Mouse (Mus musculus): ENCODE results near the gene Acvr2b. TPM values are rescaled to one million over a fixed set of nuclear protein-coding genes. Genes with fewer than 3 reads are reported as not detected.
"Not testable (repeated sequence)": the region's sequence is repeated elsewhere in the genome, so short reads cannot be mapped to it uniquely, and the experiment has no call there.

The Acvr2b gene
- polyA plus RNA-seq, 1 experiment = 5.9 TPM

DNA sequence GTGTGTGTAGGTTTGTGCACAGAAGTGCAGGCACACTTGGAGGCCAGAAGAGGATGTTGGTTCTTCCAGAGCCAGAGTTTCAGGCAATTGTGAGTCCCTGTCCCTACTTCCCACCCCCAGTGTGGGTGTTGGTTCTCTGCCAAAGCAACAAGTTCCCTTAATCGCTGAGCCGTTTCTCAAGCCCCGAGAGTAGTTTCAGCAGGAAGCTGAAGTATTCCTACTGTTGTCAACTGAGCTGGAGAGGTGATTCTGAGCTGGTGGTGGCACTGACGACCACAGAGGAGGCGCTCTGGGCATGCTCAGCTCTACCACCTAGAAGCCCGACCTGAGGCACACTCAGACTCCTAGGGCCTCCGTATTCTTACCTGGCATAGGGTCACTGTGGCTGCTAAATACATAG lies 36.6 kb upstream of the Acvr2b start, which contains the start of gene Slc22a14:
Gene Slc22a14, minus strand, starts transcription at position 270 of the 400 bp plus-strand sequence.
- no peak within 1 kb of the TSS for H3K27ac ChIP-seq (ENCODE audit: insufficient read depth, low read depth, low read length)
- whole genome bisulfite sequencing = 71% methylated on average over 7 of the region's 7 CpGs
- H3K4me3 ChIP-seq (ENCODE audit: low read depth, low read length) = no peak within 1 kb of the TSS
- TF ChIP-seq POLR2A (IDR thresholded peaks at IDR 0.05; ENCODE audit: low read depth, low read length) (no peak), CTCF (IDR thresholded peaks at IDR 0.05; ENCODE audit: extremely low read depth, insufficient read length, insufficient replicate concordance, low read depth, low read length) (no peak)
- H3K4me1 ChIP-seq (ENCODE audit: control insufficient read depth, insufficient read depth, insufficient read length, low read length) = peaks cover 10% of the 10 kb centered on the region; the same call in 1 of the 2 replicates
- peaks cover 4% of the 10 kb centered on the region; the same call in 1 of the 2 replicates for H3K36me3 ChIP-seq (ENCODE audit: control insufficient read depth, insufficient read depth, low read length)
- no peaks in the 10 kb centered on the region for H3K27me3 ChIP-seq (ENCODE audit: control insufficient read depth, insufficient read depth, low read length)

DNA sequence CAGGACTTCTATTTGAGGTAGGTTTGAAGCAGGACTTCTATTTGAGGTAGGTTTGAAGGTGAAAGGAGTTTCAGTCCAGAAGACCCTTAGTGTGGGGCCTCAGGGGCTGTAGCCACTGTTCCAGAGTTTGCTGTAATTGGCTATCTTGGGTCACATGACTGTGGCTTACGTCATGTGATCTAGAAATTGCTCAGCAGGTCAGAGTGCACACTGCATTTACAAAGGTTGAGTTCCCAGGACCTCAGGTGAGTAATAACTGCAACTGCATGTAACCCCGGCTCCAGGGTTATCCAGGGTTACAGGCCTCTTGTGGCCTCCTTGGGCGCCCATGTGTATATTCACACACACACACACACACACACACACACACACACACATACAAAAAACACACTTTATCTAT lies 33.6 kb upstream of the Acvr2b start:
- WGBS = 65% methylated on average over 3 of the region's 3 CpGs
- H3K4me3 ChIP-seq (ENCODE audit: low read depth, low read length) = no peak overlapping the region
- H3K36me3 ChIP-seq (ENCODE audit: control insufficient read depth, insufficient read depth, low read length) = peaks cover 6% of the 10 kb centered on the region; the same call in 1 of the 2 replicates
- no peak overlapping the region for H3K27ac ChIP-seq (ENCODE audit: insufficient read depth, low read depth, low read length)
- no peaks in the 10 kb centered on the region for H3K27me3 ChIP-seq (ENCODE audit: control insufficient read depth, insufficient read depth, low read length)
- TF ChIP-seq POLR2A (IDR thresholded peaks at IDR 0.05; ENCODE audit: low read depth, low read length) = no peak
- no peak for TF ChIP-seq CTCF (IDR thresholded peaks at IDR 0.05; ENCODE audit: extremely low read depth, insufficient read length, insufficient replicate concordance, low read depth, low read length)
- peaks cover 4% of the 10 kb centered on the region; the same call in 1 of the 2 replicates for H3K4me1 ChIP-seq (ENCODE audit: control insufficient read depth, insufficient read depth, insufficient read length, low read length)

DNA sequence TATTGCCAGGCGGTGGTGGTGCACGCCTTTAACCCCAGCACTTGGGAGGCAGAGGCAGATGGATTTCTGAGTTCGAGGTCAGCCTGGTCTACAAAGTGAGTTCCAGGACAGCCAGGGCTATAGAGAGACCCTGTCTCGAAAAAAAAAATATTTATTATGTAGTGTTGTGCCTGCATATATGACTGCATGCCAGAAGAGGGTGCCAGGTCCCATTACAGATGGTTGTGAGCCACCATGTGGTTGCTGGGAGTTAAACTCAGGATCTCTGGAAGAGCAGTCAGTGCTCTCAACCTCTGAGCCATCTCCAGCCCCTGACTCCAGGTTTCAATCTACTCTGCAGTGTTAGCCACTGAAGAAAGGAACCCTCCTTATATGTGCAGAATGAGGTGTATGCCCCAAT lies 31.1 kb upstream of the Acvr2b start:
- not testable (repeated sequence) for H3K4me1 ChIP-seq (ENCODE audit: control insufficient read depth, insufficient read depth, insufficient read length, low read length); H3K27me3 ChIP-seq (ENCODE audit: control insufficient read depth, insufficient read depth, low read length); H3K4me3 ChIP-seq (ENCODE audit: low read depth, low read length); H3K27ac ChIP-seq (ENCODE audit: insufficient read depth, low read depth, low read length); H3K36me3 ChIP-seq (ENCODE audit: control insufficient read depth, insufficient read depth, low read length)
- 81% methylated on average over 4 of the region's 4 CpGs for WGBS

DNA sequence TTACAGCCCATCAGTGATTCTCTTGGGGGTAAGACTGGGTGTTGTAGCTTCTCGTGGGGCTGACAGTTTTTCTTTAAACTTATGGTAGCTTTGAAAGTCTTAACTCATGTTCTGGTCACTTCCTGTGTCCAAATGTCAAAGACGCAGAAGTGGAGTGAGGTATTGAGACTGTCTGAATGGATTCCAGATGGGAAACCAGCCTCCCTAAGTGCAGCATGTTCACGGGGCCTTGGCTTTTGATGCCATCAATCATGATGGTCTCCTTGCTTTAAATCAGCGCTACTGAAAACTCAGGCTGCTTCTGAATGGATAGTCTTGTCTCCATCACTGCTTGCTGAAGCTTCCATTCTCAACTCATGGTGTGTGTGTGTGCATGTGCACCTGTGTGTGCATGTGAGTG lies 30.7 kb upstream of the Acvr2b start:
- H3K4me3 ChIP-seq (ENCODE audit: low read depth, low read length) = no peak overlapping the region
- H3K36me3 ChIP-seq (ENCODE audit: control insufficient read depth, insufficient read depth, low read length) = peaks cover 6% of the 10 kb centered on the region; the same call in 1 of the 2 replicates
- no peaks in the 10 kb centered on the region for H3K27me3 ChIP-seq (ENCODE audit: control insufficient read depth, insufficient read depth, low read length)
- peaks cover 4% of the 10 kb centered on the region; the same call in 1 of the 2 replicates for H3K4me1 ChIP-seq (ENCODE audit: control insufficient read depth, insufficient read depth, insufficient read length, low read length)
- no peak overlapping the region for H3K27ac ChIP-seq (ENCODE audit: insufficient read depth, low read depth, low read length)
- TF ChIP-seq CTCF (IDR thresholded peaks at IDR 0.05; ENCODE audit: extremely low read depth, insufficient read length, insufficient replicate concordance, low read depth, low read length) = no peak
- no peak for TF ChIP-seq POLR2A (IDR thresholded peaks at IDR 0.05; ENCODE audit: low read depth, low read length)
- 83% methylated on average over 4 of the region's 4 CpGs for WGBS

- 89% methylated on average over 3 of the region's 3 CpGs for WGBS
Observed at GRCm38 (mm10) chr9:119375008-119375407, 26.9 kb upstream of the Acvr2b start.

DNA sequence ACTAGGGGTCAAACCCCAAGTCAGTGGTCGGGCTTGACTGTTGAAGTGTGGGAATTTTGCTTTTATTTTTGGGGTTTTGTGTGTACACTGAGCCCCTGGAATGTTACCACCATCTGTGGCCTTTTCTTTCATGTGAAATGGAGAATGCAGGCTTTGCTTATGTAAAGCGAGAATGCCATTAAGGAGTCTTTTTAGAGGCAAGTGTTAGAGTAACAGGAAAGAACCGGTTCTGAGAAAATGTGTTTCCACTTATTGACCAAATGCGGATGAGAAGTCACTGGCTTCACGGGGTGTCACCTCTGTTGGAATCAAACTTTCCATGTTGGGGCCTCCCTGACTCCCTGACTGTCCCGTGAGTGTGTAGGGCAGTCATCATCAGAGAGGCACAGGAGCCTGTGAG lies 26.4 kb upstream of the Acvr2b start:
- Histone ChIP-seq H3K27me3 (ENCODE audit: control insufficient read depth, insufficient read depth, low read length) (no peaks in the 10 kb centered on the region), H3K4me1 (ENCODE audit: control insufficient read depth, insufficient read depth, insufficient read length, low read length) (no peaks in the 10 kb centered on the region), H3K27ac (ENCODE audit: insufficient read depth, low read depth, low read length) (no peak overlapping the region), H3K4me3 (ENCODE audit: low read depth, low read length) (no peak overlapping the region), H3K36me3 (ENCODE audit: control insufficient read depth, insufficient read depth, low read length) (peaks cover 5% of the 10 kb centered on the region)
- TF ChIP-seq CTCF (IDR thresholded peaks at IDR 0.05; ENCODE audit: extremely low read depth, insufficient read length, insufficient replicate concordance, low read depth, low read length) (no peak), POLR2A (IDR thresholded peaks at IDR 0.05; ENCODE audit: low read depth, low read length) (no peak)
- 79% methylated on average over 6 of the region's 6 CpGs for WGBS

More at GRCm38 (mm10) chr9:119375008-119375407, 26.9 kb upstream of the Acvr2b start:
- Histone ChIP-seq H3K4me3 (ENCODE audit: low read depth, low read length) (no peak overlapping the region), H3K36me3 (ENCODE audit: control insufficient read depth, insufficient read depth, low read length) (peaks cover 4% of the 10 kb centered on the region; the same call in 1 of the 2 replicates), H3K27ac (ENCODE audit: insufficient read depth, low read depth, low read length) (no peak overlapping the region), H3K4me1 (ENCODE audit: control insufficient read depth, insufficient read depth, insufficient read length, low read length) (no peaks in the 10 kb centered on the region), H3K27me3 (ENCODE audit: control insufficient read depth, insufficient read depth, low read length) (no peaks in the 10 kb centered on the region)
- no peak for TF ChIP-seq POLR2A (IDR thresholded peaks at IDR 0.05; ENCODE audit: low read depth, low read length)
- no peak for TF ChIP-seq CTCF (IDR thresholded peaks at IDR 0.05; ENCODE audit: extremely low read depth, insufficient read length, insufficient replicate concordance, low read depth, low read length)

GRCm38 (mm10) chr9:119378231-119378630 lies 23.7 kb upstream of the Acvr2b start:
- WGBS = 79% methylated on average over 4 of the region's 4 CpGs
- no peaks in the 10 kb centered on the region for H3K4me1 ChIP-seq (ENCODE audit: control insufficient read depth, insufficient read depth, insufficient read length, low read length)
- TF ChIP-seq CTCF (IDR thresholded peaks at IDR 0.05; ENCODE audit: extremely low read depth, insufficient read length, insufficient replicate concordance, low read depth, low read length) = no peak
- TF ChIP-seq POLR2A (IDR thresholded peaks at IDR 0.05; ENCODE audit: low read depth, low read length) = no peak
- no peak overlapping the region for H3K27ac ChIP-seq (ENCODE audit: insufficient read depth, low read depth, low read length)
- H3K36me3 ChIP-seq (ENCODE audit: control insufficient read depth, insufficient read depth, low read length) = peaks cover 6% of the 10 kb centered on the region
- no peak overlapping the region for H3K4me3 ChIP-seq (ENCODE audit: low read depth, low read length)
- no peaks in the 10 kb centered on the region for H3K27me3 ChIP-seq (ENCODE audit: control insufficient read depth, insufficient read depth, low read length)

Data from small intestine, adult 2 months (tissue).